ENCODE assay signal across 26 mouse cellular contexts in the genomic region with DNA sequence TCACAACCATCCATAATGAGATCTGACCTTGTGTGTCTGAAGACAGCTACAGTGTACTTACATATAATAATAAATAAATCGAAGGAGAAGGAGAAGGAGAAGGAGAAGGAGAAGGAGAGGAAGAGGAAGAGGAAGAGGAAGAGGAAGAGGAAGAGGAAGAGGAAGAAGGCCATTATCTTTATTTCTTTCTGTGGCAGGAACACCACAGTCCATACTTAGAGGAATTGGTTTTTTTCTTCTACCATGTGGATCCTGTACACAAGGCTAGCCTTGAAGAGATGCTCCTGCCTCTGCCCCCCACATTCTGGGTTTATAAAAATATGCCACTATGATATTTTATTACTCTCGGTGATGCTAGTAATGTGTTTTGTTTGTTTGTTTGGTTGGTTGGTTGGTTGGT. TPM values are rescaled to one million over a fixed set of nuclear protein-coding genes. Genes with fewer than 3 reads are reported as not detected.
DNase-seq lines count a peak whose midpoint lies in the region; ATAC-seq lines count a peak whose summit lies in the region.
"Had no signal": no experiment of that assay in that cellular context is flagged by ENCODE, and none has a peak within 500 bp of the region (broad histone marks: within the 10 kb centered on the region; RNA-seq: fewer than 3 reads in every experiment).

No protein-coding gene starts in this region.

- WGBS in liver, embryonic 13.5 days (ENCODE audit: insufficient replicate concordance): 69% methylated on average over 2 of the region's 2 CpGs
- WGBS in neural tube, embryonic 12.5 days: 84% methylated on average over 2 of the region's 2 CpGs
- WGBS in embryonic facial prominence, embryonic 12.5 days: 91% methylated on average over 2 of the region's 2 CpGs

- ATAC-seq in liver, embryonic 13.5 days (ENCODE audit: low read depth): no peak
- ATAC-seq in neural tube, embryonic 12.5 days (ENCODE audit: low FRiP score, low read depth): no peak
- no peak for ATAC-seq in embryonic facial prominence, embryonic 12.5 days (ENCODE audit: insufficient number of reproducible peaks, insufficient read depth, low FRiP score, low TSS enrichment)
- ATAC-seq in megakaryocyte-erythroid progenitor cell, adult 5-6 weeks (replicated peaks; ENCODE audit: low FRiP score, low TSS enrichment, poor library complexity, severe bottlenecking): no peak
- ATAC-seq: activated CD4-positive, CD25-positive, alpha-beta regulatory T cell, adult 4 months; CD4-positive, CD25-positive, alpha-beta regulatory T cell, adult 4 months; hindbrain, postnatal 0 days had no signal

- H3K27me3 ChIP-seq in liver, embryonic 13.5 days: no peaks in the 10 kb centered on the region
- peaks cover 8% of the 10 kb centered on the region; the same call in 1 of the 2 replicates for H3K27me3 ChIP-seq in neural tube, embryonic 12.5 days (replicated peaks)
- H3K27me3 ChIP-seq in embryonic facial prominence, embryonic 12.5 days: peaks cover 15% of the 10 kb centered on the region
- H3K27me3 ChIP-seq: embryonic facial prominence, embryonic 15.5 days; heart, embryonic 13.5 days had no signal

- H3K9ac ChIP-seq in liver, embryonic 13.5 days: peak overlapping the region; percentile 96; the same call in 1 of the 2 replicates
- H3K9ac ChIP-seq in neural tube, embryonic 12.5 days: no peak overlapping the region
- no peak overlapping the region for H3K9ac ChIP-seq in embryonic facial prominence, embryonic 12.5 days

- peaks cover 14% of the 10 kb centered on the region for H3K36me3 ChIP-seq in liver, embryonic 13.5 days
- H3K36me3 ChIP-seq in neural tube, embryonic 12.5 days: no peaks in the 10 kb centered on the region
- H3K36me3 ChIP-seq in embryonic facial prominence, embryonic 12.5 days: no peaks in the 10 kb centered on the region
- H3K36me3 ChIP-seq: embryonic facial prominence, embryonic 15.5 days; heart, embryonic 10.5 days had no signal

- DNase-seq in liver, embryonic 13.5 days: no peak
- no peak for DNase-seq in liver
- DNase-seq in neural tube, embryonic 10.5 days (ENCODE audit: extremely low spot score, low spot score): no peak
- DNase-seq: adrenal gland, adult 8-10 months; adrenal gland, postnatal 25 days; cerebellum, postnatal 10 days; gastrocnemius, postnatal 25 days; heart, postnatal 14 days; heart, postnatal 4 days had no signal

- H3K27ac ChIP-seq in liver, embryonic 13.5 days: peak overlapping the region; percentile 89
- H3K27ac ChIP-seq in neural tube, embryonic 12.5 days: no peak overlapping the region
- no peak overlapping the region for H3K27ac ChIP-seq in embryonic facial prominence, embryonic 12.5 days
- H3K27ac ChIP-seq: hindbrain, embryonic 14.5 days had no signal

- H3K4me3 ChIP-seq in liver, embryonic 13.5 days (replicated peaks): no peak overlapping the region
- no peak overlapping the region for H3K4me3 ChIP-seq in neural tube, embryonic 12.5 days
- H3K4me3 ChIP-seq in embryonic facial prominence, embryonic 12.5 days: 0 out of 2 replicates have a peak overlapping the region, but pooled peaks have one; percentile 58

- H3K4me2 ChIP-seq in liver, embryonic 13.5 days: peak overlapping the region; percentile 100
- peak overlapping the region; percentile 100 for H3K4me2 ChIP-seq in neural tube, embryonic 12.5 days (replicated peaks)
- H3K4me2 ChIP-seq in embryonic facial prominence, embryonic 12.5 days (replicated peaks): no peak overlapping the region

- H3K4me1 ChIP-seq in liver, embryonic 13.5 days (replicated peaks): peaks cover 86% of the 10 kb centered on the region
- peaks cover 22% of the 10 kb centered on the region for H3K4me1 ChIP-seq in neural tube, embryonic 12.5 days
- H3K4me1 ChIP-seq in embryonic facial prominence, embryonic 12.5 days: peaks cover 18% of the 10 kb centered on the region

- no peaks in the 10 kb centered on the region for H3K9me3 ChIP-seq in liver, embryonic 13.5 days (replicated peaks)
- no peaks in the 10 kb centered on the region for H3K9me3 ChIP-seq in neural tube, embryonic 12.5 days
- no peaks in the 10 kb centered on the region for H3K9me3 ChIP-seq in embryonic facial prominence, embryonic 12.5 days
- H3K9me3 ChIP-seq: embryonic facial prominence, embryonic 15.5 days; heart, embryonic 10.5 days; heart, embryonic 13.5 days had no signal

RNA-seq across cellular contexts. Expression of a gene that starts 1.1 kb away (rescaled TPM):
- 21.7 and 30.8 TPM in 2 replicates for polyA plus RNA-seq in liver, embryonic 13.5 days (2015; fragmentation: Nextera tagmentation; extraction: Ambion mirVana)
- polyA plus RNA-seq in neural tube, embryonic 12.5 days (2016; fragmentation: Nextera tagmentation; extraction: Ambion mirVana): 8.4 and 10.8 TPM in 2 replicates
- 4.2 and 5.3 TPM in 2 replicates for polyA plus RNA-seq in embryonic facial prominence, embryonic 12.5 days (2016; fragmentation: Nextera tagmentation; extraction: Ambion mirVana)
- total RNA-seq in megakaryocyte-erythroid progenitor cell, adult 5-6 weeks (2014; fragmentation: Nextera tagmentation): 291 and 408 TPM in 2 replicates
- 32.8 and 68.9 TPM in 2 replicates for total RNA-seq in megakaryocyte-erythroid progenitor cell, adult 5-6 weeks (2017)
- polyA plus RNA-seq: CD4-positive, CD25-positive, alpha-beta regulatory T cell, adult 4 months had no signal

RNA-seq across cellular contexts. Expression of a gene that starts 10.9 kb away (rescaled TPM):
- polyA plus RNA-seq in liver, embryonic 13.5 days (2015; fragmentation: Nextera tagmentation; extraction: Ambion mirVana): 33.4 and 34.8 TPM in 2 replicates
- not detected in 2 replicates for polyA plus RNA-seq in neural tube, embryonic 12.5 days (2016; fragmentation: Nextera tagmentation; extraction: Ambion mirVana)
- not detected in 2 replicates for polyA plus RNA-seq in embryonic facial prominence, embryonic 12.5 days (2016; fragmentation: Nextera tagmentation; extraction: Ambion mirVana)
- total RNA-seq in megakaryocyte-erythroid progenitor cell, adult 5-6 weeks (2014; fragmentation: Nextera tagmentation): not detected in 2 replicates
- total RNA-seq in megakaryocyte-erythroid progenitor cell, adult 5-6 weeks (2017): not detected in 2 replicates
- total RNA-seq: adrenal gland, adult 8-10 months; adrenal gland, postnatal 25 days; gastrocnemius, adult 8-10 months; heart, adult 18-20 months; heart, postnatal 14 days; heart, postnatal 4 days; hindbrain, postnatal 0 days had no signal
- polyA plus RNA-seq: activated CD4-positive, CD25-positive, alpha-beta regulatory T cell, adult 4 months; brain, embryonic 14.5 days; CD4-positive, CD25-positive, alpha-beta regulatory T cell, adult 4 months; embryonic facial prominence, embryonic 15.5 days; forebrain, embryonic 11.5 days; forebrain, embryonic 14.5 days; gonadal fat pad, adult 2 months; hindbrain, embryonic 11.5 days; hindbrain, embryonic 14.5 days; hindbrain, postnatal 0 days had no signal

RNA-seq across cellular contexts. Expression of a gene that starts 15.0 kb away (rescaled TPM):
- polyA plus RNA-seq in liver, embryonic 13.5 days (2015; fragmentation: Nextera tagmentation; extraction: Ambion mirVana): 11.6 and 12.3 TPM in 2 replicates
- 22.0 and 23.3 TPM in 2 replicates for polyA plus RNA-seq in neural tube, embryonic 12.5 days (2016; fragmentation: Nextera tagmentation; extraction: Ambion mirVana)
- polyA plus RNA-seq in embryonic facial prominence, embryonic 12.5 days (2016; fragmentation: Nextera tagmentation; extraction: Ambion mirVana): 25.4 and 25.8 TPM in 2 replicates
- total RNA-seq in megakaryocyte-erythroid progenitor cell, adult 5-6 weeks (2014; fragmentation: Nextera tagmentation): not detected in 2 replicates
- not detected in 2 replicates for total RNA-seq in megakaryocyte-erythroid progenitor cell, adult 5-6 weeks (2017)
- polyA plus RNA-seq: activated CD4-positive, CD25-positive, alpha-beta regulatory T cell, adult 4 months; CD4-positive, CD25-positive, alpha-beta regulatory T cell, adult 4 months had no signal

RNA-seq across cellular contexts. Expression of a gene that starts 26.0 kb away (rescaled TPM):
- polyA plus RNA-seq in liver, embryonic 13.5 days (2015; fragmentation: Nextera tagmentation; extraction: Ambion mirVana): 7.9 and 8.2 TPM in 2 replicates
- 55.8 and 71.5 TPM in 2 replicates for polyA plus RNA-seq in neural tube, embryonic 12.5 days (2016; fragmentation: Nextera tagmentation; extraction: Ambion mirVana)
- polyA plus RNA-seq in embryonic facial prominence, embryonic 12.5 days (2016; fragmentation: Nextera tagmentation; extraction: Ambion mirVana): 52.2 and 58.4 TPM in 2 replicates
- 67.4 and 83.1 TPM in 2 replicates for total RNA-seq in megakaryocyte-erythroid progenitor cell, adult 5-6 weeks (2014; fragmentation: Nextera tagmentation)
- total RNA-seq in megakaryocyte-erythroid progenitor cell, adult 5-6 weeks (2017): 36.4 and 45.6 TPM in 2 replicates

RNA-seq across cellular contexts. Expression of a gene that starts 26.7 kb away (rescaled TPM):
- polyA plus RNA-seq in liver, embryonic 13.5 days (2015; fragmentation: Nextera tagmentation; extraction: Ambion mirVana): 83.0 and 90.4 TPM in 2 replicates
- 116 and 120 TPM in 2 replicates for polyA plus RNA-seq in neural tube, embryonic 12.5 days (2016; fragmentation: Nextera tagmentation; extraction: Ambion mirVana)
- 159 and 161 TPM in 2 replicates for polyA plus RNA-seq in embryonic facial prominence, embryonic 12.5 days (2016; fragmentation: Nextera tagmentation; extraction: Ambion mirVana)
- total RNA-seq in megakaryocyte-erythroid progenitor cell, adult 5-6 weeks (2014; fragmentation: Nextera tagmentation): 286 and 348 TPM in 2 replicates
- total RNA-seq in megakaryocyte-erythroid progenitor cell, adult 5-6 weeks (2017): 59.0 and 109 TPM in 2 replicates

Comparison
In these comparisons a context has a peak if more than half of its experiments do, and no peak if none do; other contexts are left out.
1. RNA of a gene that starts 10.9 kb away (polyA plus RNA-seq): 33.4 to 34.8 TPM in liver, embryonic 13.5 days; not detected in neural tube, embryonic 12.5 days and not detected in embryonic facial prominence, embryonic 12.5 days; every median in the first group is over 10 times any median in the second.